Comparison of ENCODE assay signal across 8 mouse cellular contexts in genomic region chr1:111864063-111864778, GRCm38 (mm10). TPM values are rescaled to one million over a fixed set of nuclear protein-coding genes. Genes with fewer than 3 reads are reported as not detected.
DNase-seq lines count a peak whose midpoint lies in the region; ATAC-seq lines count a peak whose summit lies in the region.

No protein-coding gene starts in this region.

- H3K27me3 ChIP-seq in hindbrain, embryonic 11.5 days (ENCODE audit: control insufficient read depth, insufficient read depth, low read length), result no peaks in the 10 kb centered on the region
- no peaks in the 10 kb centered on the region for H3K27me3 ChIP-seq in lung, embryonic 16.5 days (ENCODE audit: control insufficient read depth, insufficient read depth, low read depth, low read length)

- peak overlapping the region; percentile 89 for H3K9ac ChIP-seq in hindbrain, embryonic 11.5 days (ENCODE audit: low read depth, low read length)
- H3K9ac ChIP-seq in lung, embryonic 16.5 days (ENCODE audit: low read length), result peak overlapping the region; percentile 85

- peak; percentile 68 for ATAC-seq in hindbrain, embryonic 11.5 days (ENCODE audit: low FRiP score)
- ATAC-seq in lung, embryonic 16.5 days (ENCODE audit: low read depth), result peak; percentile 82

- no peaks in the 10 kb centered on the region for H3K9me3 ChIP-seq in hindbrain, embryonic 11.5 days (ENCODE audit: control insufficient read depth, low read length)
- no peaks in the 10 kb centered on the region for H3K9me3 ChIP-seq in lung, embryonic 16.5 days (ENCODE audit: control insufficient read depth, low read length)

- H3K4me1 ChIP-seq in hindbrain, embryonic 11.5 days (replicated peaks; ENCODE audit: control insufficient read depth, insufficient read depth, low read length), result no peaks in the 10 kb centered on the region
- 0 out of 2 replicates have a peak, but pooled peaks cover 5% of the 10 kb centered on the region for H3K4me1 ChIP-seq in lung, embryonic 16.5 days (replicated peaks; ENCODE audit: control insufficient read depth, insufficient read depth, low read length)

- H3K4me3 ChIP-seq in hindbrain, embryonic 11.5 days (ENCODE audit: low read depth, low read length), result peak overlapping the region; percentile 78
- peak overlapping the region; percentile 81 for H3K4me3 ChIP-seq in lung, embryonic 16.5 days (ENCODE audit: low read length)

- WGBS in hindbrain, embryonic 11.5 days, result under 1% methylated on average over 39 of the region's 41 CpGs
- under 1% methylated on average over 41 of the region's 41 CpGs for WGBS in lung, embryonic 16.5 days

- H3K4me2 ChIP-seq in hindbrain, embryonic 11.5 days (replicated peaks; ENCODE audit: low read depth, low read length), result peak overlapping the region; percentile 80
- peak overlapping the region; percentile 83 for H3K4me2 ChIP-seq in lung, embryonic 16.5 days (ENCODE audit: low read depth, low read length)

- DNase-seq in T-cell, adult 2 months (ENCODE audit: low spot score), result peak; percentile 55
- peak; percentile 76 for DNase-seq in cerebellum, adult 9-11 months
- DNase-seq in frontal cortex, postnatal 10 days (ENCODE audit: low spot score in 2 of 2), result peak; percentile 52 to 75
- DNase-seq in hindbrain, embryonic 11.5 days (ENCODE audit: low spot score), result peak; percentile 84
- DNase-seq in layer of hippocampus, adult 9-11 months, result peak; percentile 76
- DNase-seq in ovary, postnatal 10 days (ENCODE audit: low spot score), result peak; percentile 60
- DNase-seq in thymus, postnatal 10 days (ENCODE audit: low spot score in 2 of 2), result peak; percentile 53 to 56

- no peaks in the 10 kb centered on the region for H3K36me3 ChIP-seq in hindbrain, embryonic 11.5 days (ENCODE audit: control insufficient read depth, insufficient read depth, low read length)
- H3K36me3 ChIP-seq in lung, embryonic 16.5 days (ENCODE audit: control insufficient read depth, insufficient read depth, low read length), result no peaks in the 10 kb centered on the region

- peak overlapping the region; percentile 65 for H3K27ac ChIP-seq in hindbrain, embryonic 11.5 days (ENCODE audit: low read depth, low read length)
- H3K27ac ChIP-seq in lung, embryonic 16.5 days (ENCODE audit: low read length), result peak overlapping the region; percentile 98

RNA-seq across cellular contexts. Expression of gene Dsel, which starts 0.5 kb away (rescaled TPM):
- 10.2 and 10.5 TPM in 2 replicates for polyA plus RNA-seq in hindbrain, embryonic 11.5 days (2014; fragmentation: Nextera tagmentation; extraction: Ambion mirVana)
- 8.8 and 10.0 TPM in 2 replicates for polyA plus RNA-seq in lung, embryonic 16.5 days (2015; fragmentation: Nextera tagmentation; extraction: Ambion mirVana)

Comparison
In these comparisons a context has a peak if more than half of its experiments do, and no peak if none do; other contexts are left out.
1. Peak in every context shown above with its lines: DNase-seq, ATAC-seq, H3K4me3 ChIP-seq and H3K27ac ChIP-seq.